Mouse (Mus musculus) hindbrain, embryonic 14.5 days (tissue): ENCODE results near the gene Batf. TPM values are rescaled to one million over a fixed set of nuclear protein-coding genes. Genes with fewer than 3 reads are reported as not detected.

Experiments
- ATAC-seq: fragments of 200-750 bp; cut with Nextera tagmentation; 2 replicates; pipeline ENCODE4 v1.8.0; 2017; ENCODE audit warnings: moderate number of reproducible peaks, mild to moderate bottlenecking, moderate TSS enrichment, moderate library complexity; ENCODE audit not compliant: low FRiP score
- DNase-seq: peaks from one replicate; pipeline ENCODE4 v3.0.0-alpha.2; 2015; ENCODE audit warnings: low spot score
- H3K27ac ChIP-seq: fragments of 300-500 bp; sonication (generic); 2 replicates; pipeline ENCODE4 v1.5.1; 2014; ENCODE audit warnings: mild to moderate bottlenecking, moderate library complexity
- H3K27me3 ChIP-seq: fragments of 300-500 bp; sonication (generic); 2 replicates; pipeline ENCODE4 v1.6.1; 2014; ENCODE audit warnings: mild to moderate bottlenecking, low read length, mixed read lengths; ENCODE audit not compliant: control insufficient read depth, insufficient read depth
- H3K36me3 ChIP-seq: fragments of 300-500 bp; sonication (generic); replicated peaks from 2 replicates; pipeline ENCODE4 v1.6.1; 2014; ENCODE audit not compliant: control insufficient read depth, insufficient read depth
- H3K4me1 ChIP-seq: fragments of 300-500 bp; sonication (generic); replicated peaks from 2 replicates; pipeline ENCODE4 v1.6.1; 2014; ENCODE audit warnings: antibody characterized with exemption, low read length, mixed read lengths; ENCODE audit not compliant: control insufficient read depth, insufficient read depth
- H3K4me2 ChIP-seq: fragments of 300-500 bp; sonication (generic); replicated peaks from 2 replicates; pipeline ENCODE4 v1.6.1; 2014; ENCODE audit warnings: mild to moderate bottlenecking, moderate library complexity
- H3K4me3 ChIP-seq: fragments of 300-500 bp; sonication (generic); replicated peaks from 2 replicates; pipeline ENCODE4 v1.5.1; 2014; ENCODE audit warnings: mild to moderate bottlenecking, low read length
- H3K9ac ChIP-seq: fragments of 300-500 bp; sonication (generic); 2 replicates; pipeline ENCODE4 v1.6.1; 2014
- H3K9me3 ChIP-seq: fragments of 300-500 bp; sonication (generic); 2 replicates; pipeline ENCODE4 v1.6.1; 2016; ENCODE audit warnings: low read length; ENCODE audit not compliant: control insufficient read depth
- WGBS: fragments of 180-500 bp; shearing (Covaris S2); extraction: QIAGEN DNeasy Blood & Tissue Kit; methylation state at CpG from one replicate; pipeline ENCODE4 v1.1.7; 2014; 5-methylcytosine and 5-hydroxymethylcytosine counted together
- polyA plus RNA-seq: library from polyadenylated mRNA; unstranded; fragments of >200 nt; fragmentation: Nextera tagmentation; extraction: Ambion mirVana; gene quantifications from 2 replicates; pipeline ENCODE4 v1.2.1, GENCODE M21; 2014

The Batf gene
- polyA plus RNA-seq, 1 experiment from 2014 or later: 1.1 TPM

- WGBS: 57% methylated on average over 6 of the region's 6 CpGs
- H3K4me3 ChIP-seq: no peak overlapping the region
- DNase-seq (no peak), ATAC-seq (no peak)
- 0 out of 2 replicates have a peak, but pooled peaks cover 11% of the 10 kb centered on the region for H3K27me3 ChIP-seq
- H3K4me1 ChIP-seq: no peaks in the 10 kb centered on the region
- no peaks in the 10 kb centered on the region for H3K9me3 ChIP-seq
- H3K4me2 ChIP-seq: no peak overlapping the region
- H3K36me3 ChIP-seq: no peaks in the 10 kb centered on the region
- H3K27ac ChIP-seq: no peak overlapping the region
- H3K9ac ChIP-seq: no peak overlapping the region
Observed at GRCm38 (mm10) chr12:85700191-85700841, 13.8 kb downstream of the Batf start.

- Histone ChIP-seq H3K4me3 (no peak overlapping the region), H3K27me3 (0 out of 2 replicates have a peak, but pooled peaks cover 16% of the 10 kb centered on the region), H3K27ac (no peak overlapping the region), H3K9ac (no peak overlapping the region), H3K4me1 (no peaks in the 10 kb centered on the region), H3K36me3 (no peaks in the 10 kb centered on the region), H3K4me2 (no peak overlapping the region), H3K9me3 (no peaks in the 10 kb centered on the region)
- ATAC-seq: no peak
- DNase-seq: no peak
- 78% methylated on average over 7 of the region's 7 CpGs for WGBS
Observed at GRCm38 (mm10) chr12:85700842-85701223, 14.4 kb downstream of the Batf start.

- no peaks in the 10 kb centered on the region for H3K36me3 ChIP-seq
- H3K9me3 ChIP-seq: no peaks in the 10 kb centered on the region
- DNase-seq: no peak
- no peak for ATAC-seq
- no peaks in the 10 kb centered on the region for H3K4me1 ChIP-seq
- H3K27ac ChIP-seq: no peak overlapping the region
- no peak overlapping the region for H3K9ac ChIP-seq
- 76% methylated on average over 15 of the region's 15 CpGs for WGBS
- no peak overlapping the region for H3K4me2 ChIP-seq
- H3K4me3 ChIP-seq: no peak overlapping the region
- 0 out of 2 replicates have a peak, but pooled peaks cover 16% of the 10 kb centered on the region for H3K27me3 ChIP-seq
Observed at GRCm38 (mm10) chr12:85702166-85703055, 15.9 kb downstream of the Batf start.

GRCm38 (mm10) chr12:85703507-85703906, 17.0 kb downstream of the Batf start:
- Histone ChIP-seq H3K4me1 (no peaks in the 10 kb centered on the region), H3K4me3 (no peak overlapping the region), H3K9ac (no peak overlapping the region), H3K9me3 (no peaks in the 10 kb centered on the region), H3K27ac (no peak overlapping the region), H3K27me3 (0 out of 2 replicates have a peak, but pooled peaks cover 16% of the 10 kb centered on the region), H3K36me3 (no peaks in the 10 kb centered on the region), H3K4me2 (no peak overlapping the region)
- DNase-seq (no peak), ATAC-seq (no peak)
- 66% methylated on average over 3 of the region's 3 CpGs for WGBS

GRCm38 (mm10) chr12:85704566-85704965, 18.1 kb downstream of the Batf start:
- Histone ChIP-seq H3K9me3 (no peaks in the 10 kb centered on the region), H3K4me3 (no peak overlapping the region), H3K9ac (no peak overlapping the region), H3K27me3 (0 out of 2 replicates have a peak, but pooled peaks cover 16% of the 10 kb centered on the region), H3K4me2 (no peak overlapping the region), H3K36me3 (no peaks in the 10 kb centered on the region), H3K27ac (no peak overlapping the region), H3K4me1 (no peaks in the 10 kb centered on the region)
- DNase-seq (no peak), ATAC-seq (no peak)
- WGBS: 60% methylated on average over 7 of the region's 7 CpGs

GRCm38 (mm10) chr12:85705002-85705830, 18.7 kb downstream of the Batf start:
- ATAC-seq (no peak), DNase-seq (no peak)
- 0 out of 2 replicates have a peak, but pooled peaks cover 16% of the 10 kb centered on the region for H3K27me3 ChIP-seq
- WGBS: 15% methylated on average over 20 of the region's 20 CpGs
- peak overlapping the region; percentile 50 for H3K4me2 ChIP-seq
- H3K9me3 ChIP-seq: no peaks in the 10 kb centered on the region
- no peaks in the 10 kb centered on the region for H3K4me1 ChIP-seq
- peak overlapping the region; percentile 37; the same call in 1 of the 2 replicates for H3K9ac ChIP-seq
- no peak overlapping the region for H3K27ac ChIP-seq
- no peaks in the 10 kb centered on the region for H3K36me3 ChIP-seq
- peak overlapping the region; percentile 16 for H3K4me3 ChIP-seq

- Histone ChIP-seq H3K4me3 (peak overlapping the region; percentile 16), H3K4me2 (peak overlapping the region; percentile 50), H3K27ac (no peak overlapping the region), H3K9me3 (no peaks in the 10 kb centered on the region), H3K36me3 (no peaks in the 10 kb centered on the region), H3K4me1 (no peaks in the 10 kb centered on the region), H3K27me3 (0 out of 2 replicates have a peak, but pooled peaks cover 16% of the 10 kb centered on the region), H3K9ac (peak overlapping the region; percentile 37; the same call in 1 of the 2 replicates)
- DNase-seq (no peak), ATAC-seq (no peak)
- WGBS: 24% methylated on average over 17 of the region's 17 CpGs
Observed at GRCm38 (mm10) chr12:85705831-85706530, 19.5 kb downstream of the Batf start.

GRCm38 (mm10) chr12:85706906-85707305, 20.4 kb downstream of the Batf start:
- Histone ChIP-seq H3K9ac (no peak overlapping the region), H3K4me1 (no peaks in the 10 kb centered on the region), H3K4me3 (no peak overlapping the region), H3K9me3 (no peaks in the 10 kb centered on the region), H3K27me3 (0 out of 2 replicates have a peak, but pooled peaks cover 16% of the 10 kb centered on the region), H3K36me3 (no peaks in the 10 kb centered on the region), H3K27ac (no peak overlapping the region), H3K4me2 (no peak overlapping the region)
- WGBS: 83% methylated on average over 4 of the region's 4 CpGs
- ATAC-seq (no peak), DNase-seq (no peak)
